Mouse (Mus musculus): Measurements from ENCODE around the gene Kcnj4. TPM values are rescaled to one million over a fixed set of nuclear protein-coding genes. Genes with fewer than 3 reads are reported as not detected.

Gene Kcnj4
- polyA plus RNA-seq, 2 experiments = not detected

DNA sequence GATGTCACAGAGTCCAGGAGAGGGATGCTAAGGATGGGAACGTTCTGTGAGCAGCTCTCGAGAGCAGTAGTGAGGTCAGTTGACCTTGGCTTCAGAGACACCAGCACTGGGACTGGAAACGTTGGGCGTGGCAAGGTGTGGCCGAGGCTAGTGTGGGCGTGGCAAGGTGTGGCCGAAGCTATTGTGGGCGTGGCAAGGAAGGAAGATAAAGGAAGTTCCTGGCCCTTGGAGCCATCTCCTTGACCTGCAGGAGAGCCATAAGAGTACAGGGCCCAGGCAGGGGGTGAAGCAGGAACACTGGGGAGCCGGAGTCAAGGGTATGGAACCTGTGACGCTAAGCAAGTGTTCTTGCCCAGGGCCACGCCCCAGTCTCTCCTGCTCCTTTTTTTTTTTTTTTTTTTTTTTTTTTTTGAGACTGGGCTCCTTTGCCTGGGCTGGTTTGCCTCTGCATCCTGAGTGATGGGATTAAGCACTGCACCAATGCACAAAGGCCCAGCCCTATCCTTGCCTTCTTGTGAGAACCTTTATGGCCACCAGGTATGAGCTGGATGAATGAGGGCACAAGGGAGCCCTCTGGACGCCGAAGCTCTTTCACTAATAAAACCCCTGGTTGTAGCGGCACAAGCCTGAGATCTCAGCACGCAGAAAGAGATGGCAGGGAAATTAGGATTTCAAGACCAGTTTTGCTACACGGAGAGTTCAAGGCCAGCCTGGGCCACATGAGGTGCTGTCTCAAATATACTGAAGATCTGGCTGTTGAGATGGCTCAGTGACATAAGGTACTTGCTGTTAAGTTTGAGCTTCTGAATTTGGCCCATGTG, 14.6 kb upstream of the Kcnj4 start:
- peaks cover 11 to 13% of the 10 kb centered on the region in 2 experiments for H3K4me1 ChIP-seq (replicated peaks; ENCODE audit: control insufficient read depth in 2 of 2, insufficient read depth in 2 of 2, low read length in 1 of 2)
- H3K36me3 ChIP-seq (replicated peaks; ENCODE audit: control insufficient read depth, insufficient read depth, low read depth) = no peaks in the 10 kb centered on the region
- ATAC-seq (ENCODE audit: insufficient read depth) = peak; percentile 21; the same call in 1 of the 2 replicates
- TF ChIP-seq CTCF (IDR thresholded peaks at IDR 0.05; ENCODE audit: low read depth) (no peak), EP300 (IDR thresholded peaks at IDR 0.05; ENCODE audit: low read depth) (no peak)
- DNase-seq (ENCODE audit: low read depth in 3 of 3, low spot score in 3 of 3) = peak; percentile 10 to 28 (median 26)
- H3K4me2 ChIP-seq (ENCODE audit: low read depth) = peak overlapping the region; percentile 27; the same call in 1 of the 2 replicates
- H3K27me3 ChIP-seq (ENCODE audit: control insufficient read depth, insufficient read depth, low read length) = peaks cover 36% of the 10 kb centered on the region
- H3K9me3 ChIP-seq (ENCODE audit: control insufficient read depth, low read length) = no peaks in the 10 kb centered on the region
- H3K4me3 ChIP-seq (ENCODE audit: insufficient read depth in 1 of 2, low read depth in 2 of 2, low read length in 2 of 2) = no peak overlapping the region
- H3K27ac ChIP-seq = no peak overlapping the region
- 31% methylated on average over 16 of the region's 16 CpGs for WGBS (ENCODE audit: insufficient replicate concordance)
- no peak overlapping the region for H3K9ac ChIP-seq (replicated peaks)

DNA sequence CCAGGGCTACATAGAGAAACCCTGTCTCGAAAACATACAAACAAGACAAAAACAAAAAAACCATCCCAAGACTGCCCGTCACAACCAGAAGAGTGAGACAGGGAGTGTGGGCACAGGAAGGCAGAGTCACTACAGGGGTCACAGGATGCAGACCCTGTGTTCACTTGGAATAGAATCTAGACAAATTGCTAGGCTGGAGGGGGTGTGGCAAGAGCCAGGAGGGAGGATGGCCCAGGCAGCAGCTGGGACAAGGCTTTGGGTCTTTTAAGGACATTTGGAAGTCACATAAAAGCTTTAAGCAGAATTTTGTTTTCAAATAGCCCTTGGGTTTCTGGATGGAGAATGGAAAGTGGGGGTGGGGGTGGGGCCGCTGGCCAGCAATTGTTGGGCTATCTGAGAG, 13.5 kb upstream of the Kcnj4 start:
- WGBS (ENCODE audit: insufficient replicate concordance) = 65% methylated on average over 3 of the region's 3 CpGs
- Histone ChIP-seq H3K36me3 (replicated peaks; ENCODE audit: control insufficient read depth, insufficient read depth, low read depth) (no peaks in the 10 kb centered on the region), H3K9ac (replicated peaks) (no peak overlapping the region), H3K4me1 (replicated peaks; ENCODE audit: control insufficient read depth in 2 of 2, insufficient read depth in 2 of 2, low read length in 1 of 2) (peaks cover 11 to 13% of the 10 kb centered on the region in 2 experiments), H3K4me3 (ENCODE audit: insufficient read depth in 1 of 2, low read depth in 2 of 2, low read length in 2 of 2) (no peak overlapping the region), H3K27ac (no peak overlapping the region), H3K27me3 (ENCODE audit: control insufficient read depth, insufficient read depth, low read length) (peaks cover 47% of the 10 kb centered on the region), H3K9me3 (ENCODE audit: control insufficient read depth, low read length) (no peaks in the 10 kb centered on the region), H3K4me2 (ENCODE audit: low read depth) (no peak overlapping the region)
- TF ChIP-seq CTCF (IDR thresholded peaks at IDR 0.05; ENCODE audit: low read depth) (no peak), EP300 (IDR thresholded peaks at IDR 0.05; ENCODE audit: low read depth) (no peak)
- no peak for ATAC-seq (ENCODE audit: insufficient read depth)
- DNase-seq (ENCODE audit: low read depth in 3 of 3, low spot score in 3 of 3) = no peak

GRCm38 (mm10) chr15:79517710-79518109, 12.7 kb upstream of the Kcnj4 start:
- H3K4me3 ChIP-seq (ENCODE audit: insufficient read depth in 1 of 2, low read depth in 2 of 2, low read length in 2 of 2) = no peak overlapping the region

DNA sequence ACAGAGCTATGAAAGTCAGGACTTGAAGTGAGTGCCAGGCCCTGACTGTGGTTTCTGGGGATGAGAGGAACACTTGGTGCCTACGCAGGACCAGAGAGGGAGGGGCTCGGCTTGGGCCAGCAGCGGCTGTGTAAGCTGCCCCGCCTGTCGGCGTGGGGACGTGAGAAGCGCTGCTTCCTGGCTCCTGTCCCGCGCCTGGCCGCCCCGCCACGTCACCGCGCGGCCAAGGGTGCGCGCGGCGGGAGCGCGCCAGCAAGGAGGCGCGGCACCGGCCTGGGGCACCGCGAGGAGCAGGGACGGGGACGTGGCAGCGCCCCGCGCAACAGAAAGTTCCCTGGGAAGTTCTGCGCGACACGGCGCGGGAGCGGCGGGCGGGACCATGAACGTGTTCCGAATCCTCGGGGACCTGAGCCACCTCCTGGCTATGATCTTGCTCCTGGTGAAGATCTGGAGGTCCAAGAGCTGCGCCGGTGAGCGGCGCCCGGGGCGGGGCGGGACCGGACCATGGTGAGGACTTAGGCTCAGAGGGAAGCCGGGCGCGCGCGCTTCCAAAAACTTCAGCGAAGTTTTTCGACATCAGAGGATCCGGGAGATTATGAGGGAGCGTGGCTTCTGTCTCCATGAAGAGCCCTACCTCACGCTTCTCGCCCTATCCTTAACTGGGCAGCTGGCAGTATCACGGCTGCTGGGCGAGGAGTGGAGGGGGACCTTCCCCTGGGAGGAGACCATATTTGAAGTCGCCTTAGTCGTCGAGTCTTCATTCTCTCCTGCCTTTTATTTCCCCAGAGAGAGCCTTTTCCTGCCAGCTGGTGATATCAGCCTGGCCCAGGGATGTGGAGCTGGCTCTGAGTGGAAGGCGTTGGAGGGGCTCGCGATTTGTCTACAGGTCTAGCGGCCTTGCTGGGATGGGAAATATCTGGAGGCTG, 11.4 kb upstream of the Kcnj4 start, which contains the start of gene Kdelr3:
Gene Kdelr3 (plus strand): TSS at position 241 of the 926 bp plus-strand sequence.
- Histone ChIP-seq H3K27me3 (ENCODE audit: control insufficient read depth, insufficient read depth, low read length) (peaks cover 65% of the 10 kb centered on the region), H3K36me3 (replicated peaks; ENCODE audit: control insufficient read depth, insufficient read depth, low read depth) (no peaks in the 10 kb centered on the region), H3K4me2 (ENCODE audit: low read depth) (peak within 1 kb of the TSS; percentile 49), H3K27ac (no peak within 1 kb of the TSS), H3K4me1 (replicated peaks; ENCODE audit: control insufficient read depth in 2 of 2, insufficient read depth in 2 of 2, low read length in 1 of 2) (peaks cover 11 to 13% of the 10 kb centered on the region in 2 experiments), H3K4me3 (ENCODE audit: insufficient read depth in 1 of 2, low read depth in 2 of 2, low read length in 2 of 2) (peak within 1 kb of the TSS; percentile 31 to 54), H3K9me3 (ENCODE audit: control insufficient read depth, low read length) (no peaks in the 10 kb centered on the region), H3K9ac (replicated peaks) (no peak within 1 kb of the TSS)
- no peak for ATAC-seq (ENCODE audit: insufficient read depth)
- no peak for TF ChIP-seq CTCF (IDR thresholded peaks at IDR 0.05; ENCODE audit: low read depth)
- TF ChIP-seq EP300 (IDR thresholded peaks at IDR 0.05; ENCODE audit: low read depth) = no peak
- no peak for DNase-seq (ENCODE audit: low read depth in 3 of 3, low spot score in 3 of 3)
- 1% methylated on average over 71 of the region's 71 CpGs for WGBS (ENCODE audit: insufficient replicate concordance)

More at GRCm38 (mm10) chr15:79517710-79518109, 12.7 kb upstream of the Kcnj4 start:
- Histone ChIP-seq H3K4me1 (replicated peaks; ENCODE audit: control insufficient read depth in 2 of 2, insufficient read depth in 2 of 2, low read length in 1 of 2) (peaks cover 11 to 13% of the 10 kb centered on the region in 2 experiments), H3K36me3 (replicated peaks; ENCODE audit: control insufficient read depth, insufficient read depth, low read depth) (no peaks in the 10 kb centered on the region), H3K9me3 (ENCODE audit: control insufficient read depth, low read length) (no peaks in the 10 kb centered on the region), H3K9ac (replicated peaks) (no peak overlapping the region), H3K27ac (no peak overlapping the region), H3K27me3 (ENCODE audit: control insufficient read depth, insufficient read depth, low read length) (peaks cover 53% of the 10 kb centered on the region), H3K4me2 (ENCODE audit: low read depth) (no peak overlapping the region)
- WGBS (ENCODE audit: insufficient replicate concordance) = 78% methylated on average over 4 of the region's 4 CpGs
- no peak for ATAC-seq (ENCODE audit: insufficient read depth)
- TF ChIP-seq CTCF (IDR thresholded peaks at IDR 0.05; ENCODE audit: low read depth) (no peak), EP300 (IDR thresholded peaks at IDR 0.05; ENCODE audit: low read depth) (no peak)
- DNase-seq (ENCODE audit: low read depth in 3 of 3, low spot score in 3 of 3) = no peak

Measured in liver, embryonic 14.5 days (tissue).